Mouse (Mus musculus) thymus, adult 2 months (tissue): ENCODE data around the gene Eif3b.

Experiments
- CTCF ChIP-seq: fragments of 200-500 bp; IDR thresholded peaks from 2 replicates; pipeline ENCODE4 v1.5.1; 2012; ENCODE audit warnings: mild to moderate bottlenecking, control low read depth, low read length, moderate library complexity, borderline replicate concordance; ENCODE audit not compliant: control insufficient read depth, poor library complexity, insufficient read depth; ENCODE audit errors: extremely low read depth
- POLR2A ChIP-seq: fragments of 200-500 bp; IDR thresholded peaks from 2 replicates; pipeline ENCODE4 v1.6.1; 2012; ENCODE audit warnings: mild to moderate bottlenecking, low read length, control low read depth, moderate library complexity; ENCODE audit not compliant: control insufficient read depth, poor library complexity, insufficient read depth; ENCODE audit errors: extremely low read depth

DNA sequence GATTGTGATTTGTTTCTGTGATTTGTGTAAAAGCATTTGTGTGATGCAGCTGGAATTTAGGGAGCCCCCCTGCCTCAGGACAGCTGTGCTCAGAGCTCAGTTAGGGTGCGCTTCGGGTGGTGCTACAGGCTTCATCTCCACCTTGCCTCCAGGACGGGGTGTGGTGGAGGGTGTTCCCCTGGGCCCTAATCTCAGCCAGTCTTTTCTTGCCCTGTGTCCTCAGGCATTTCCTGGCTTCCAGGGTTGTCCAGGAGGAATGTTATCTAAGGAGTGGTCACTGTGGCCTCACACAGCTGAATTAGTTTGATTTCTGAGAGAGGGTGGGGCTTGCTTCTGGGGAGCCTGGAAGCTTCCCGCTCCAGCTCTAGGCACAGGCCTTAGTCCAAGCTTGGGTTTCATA, 24.9 kb downstream of the Eif3b start:
- no peak for TF ChIP-seq CTCF
- no peak for TF ChIP-seq POLR2A
